Mouse (Mus musculus): Measurements from ENCODE around the gene Zfp945. TPM values are rescaled to one million over a fixed set of nuclear protein-coding genes. Genes with fewer than 3 reads are reported as not detected.

Gene Zfp945
- polyA plus RNA-seq, 1 experiment from 2014 or later: 25.6 TPM

Other genes starting within 250 kb of the Zfp945 start
- not detected in 2 replicates for gene Vmn2r113, start 75.8 kb upstream of the Zfp945 start, polyA plus RNA-seq (2016; fragmentation: Nextera tagmentation; extraction: Ambion mirVana)
- gene Vmn2r-ps130, start 194.0 kb upstream of the Zfp945 start, polyA plus RNA-seq (2016; fragmentation: Nextera tagmentation; extraction: Ambion mirVana): not detected in 2 replicates

Data from hindbrain, embryonic 12.5 days (tissue).